Mouse (Mus musculus) embryonic fibroblast, embryonic 13.5 days (primary cell): ENCODE results near the gene Duox1.

Source experiments
- CTCF ChIP-seq: IDR thresholded peaks from 2 replicates; pipeline ENCODE4 v1.5.1; 2011; ENCODE audit warnings: mild to moderate bottlenecking, control low read depth, low read length, moderate library complexity, borderline replicate concordance; ENCODE audit not compliant: insufficient read depth
- POLR2A ChIP-seq: IDR thresholded peaks from 2 replicates; pipeline ENCODE4 v1.6.1; 2011; ENCODE audit warnings: low read depth, mild to moderate bottlenecking, control low read depth, low read length, moderate library complexity

DNA sequence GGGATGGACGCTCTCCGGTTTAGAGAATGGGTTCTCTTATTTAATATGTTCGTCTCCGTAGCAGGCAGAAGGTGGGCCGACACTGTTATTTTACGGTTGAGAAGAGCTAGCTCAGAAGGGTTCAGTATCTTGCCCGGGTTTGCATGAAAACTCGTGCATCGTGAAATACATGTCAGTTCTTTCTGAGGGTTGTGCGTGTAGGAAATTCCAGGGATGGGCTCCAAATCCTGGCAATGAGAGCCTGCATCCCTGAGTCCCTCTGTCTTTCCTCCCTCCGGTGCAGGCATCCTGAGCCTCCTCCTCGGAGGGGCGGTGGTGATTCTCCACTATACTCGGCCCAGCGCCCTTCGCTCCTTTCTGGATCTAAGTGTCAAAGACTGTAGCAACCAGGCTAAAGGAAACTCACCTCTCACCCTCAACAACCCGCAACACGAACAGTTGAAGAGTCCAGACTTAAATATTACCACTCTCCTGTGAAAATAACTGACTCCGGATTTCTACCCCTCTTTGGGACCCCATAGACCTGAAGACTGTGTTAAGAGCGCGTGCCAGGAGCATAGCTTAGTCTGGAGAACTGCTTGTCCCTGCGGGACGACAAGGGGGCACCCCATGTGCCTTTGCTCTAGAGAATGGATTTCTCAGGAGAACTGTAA is 13.4 kb upstream of the Duox1 start:
- no peak for TF ChIP-seq CTCF
- no peak for TF ChIP-seq POLR2A
